Mouse (Mus musculus) spleen, embryonic (tissue): Measurements from ENCODE around the gene Cdc37l1.
"Not testable (repeated sequence)": the region's sequence is repeated elsewhere in the genome, so short reads cannot be mapped to it uniquely, and the experiment has no call there.

Source experiments
- CTCF ChIA-PET: fragments of 350-600 bp; sonication (Branson Sonifier 250); formaldehyde crosslinking; loops from one replicate; lab custom pipeline; 2022; lab: Charles Lee

Gene Cdc37l1

GRCm38 (mm10) chr19:28990194-28990589 is at the start of gene Cdc37l1:
Gene Cdc37l1, plus strand, starts transcription at chr19:28990352.
- CTCF ChIA-PET: interaction anchor here (0.9 kb wide), 1 partner anchor 58 kb away, joined by 3 read pairs; the partner anchor contains the start of gene Ak3

GRCm38 (mm10) chr19:28941271-28941670 is 48.9 kb upstream of the Cdc37l1 start:
- CTCF ChIA-PET: no interaction called here

- CTCF ChIA-PET: no interaction called here
These were observed 43.4 kb upstream of the Cdc37l1 start for GRCm38 (mm10) chr19:28946782-28947181.

- CTCF ChIA-PET: no interaction called here
These were observed 42.8 kb upstream of the Cdc37l1 start for GRCm38 (mm10) chr19:28947311-28947710.

- CTCF ChIA-PET: no interaction called here
These were observed 38.9 kb upstream of the Cdc37l1 start for GRCm38 (mm10) chr19:28951251-28951650.

GRCm38 (mm10) chr19:28963113-28963512 is 27.0 kb upstream of the Cdc37l1 start:
- CTCF ChIA-PET: no interaction called here

- CTCF ChIA-PET: no interaction called here
These were observed 26.7 kb upstream of the Cdc37l1 start for GRCm38 (mm10) chr19:28963513-28963841.

- CTCF ChIA-PET: no interaction called here
These were observed 26.2 kb upstream of the Cdc37l1 start, which contains the start of gene Plpp6 for GRCm38 (mm10) chr19:28963842-28964551. Gene Plpp6, plus strand, starts transcription at chr19:28963953.

- CTCF ChIA-PET: no interaction called here
These were observed 25.6 kb upstream of the Cdc37l1 start for GRCm38 (mm10) chr19:28964552-28964903.

- CTCF ChIA-PET: no interaction called here
These were observed 22.5 kb upstream of the Cdc37l1 start, which contains the start of gene 4430402I18Rik for GRCm38 (mm10) chr19:28967652-28968051. Gene 4430402I18Rik, minus strand, starts transcription at chr19:28967800.

- CTCF ChIA-PET: no interaction called here
These were observed 22.0 kb upstream of the Cdc37l1 start for GRCm38 (mm10) chr19:28968178-28968577.

GRCm38 (mm10) chr19:28969231-28969630 is 20.9 kb upstream of the Cdc37l1 start:
- CTCF ChIA-PET: no interaction called here

GRCm38 (mm10) chr19:28970251-28970650 is 19.9 kb upstream of the Cdc37l1 start:
- CTCF ChIA-PET: no interaction called here

GRCm38 (mm10) chr19:28974862-28975611 is 15.1 kb upstream of the Cdc37l1 start:
- CTCF ChIA-PET: interaction anchor here (0.6 kb wide), 1 partner anchor 9 kb away, joined by 3 read pairs; no protein-coding TSS in a partner anchor

- CTCF ChIA-PET: no interaction called here
These were observed 7.5 kb upstream of the Cdc37l1 start for GRCm38 (mm10) chr19:28982617-28983016.

- CTCF ChIA-PET: interaction anchor here (0.9 kb wide), 1 partner anchor 58 kb away, joined by 3 read pairs; the partner anchor contains the start of gene Ak3
These were observed 637 bp upstream of the Cdc37l1 start for GRCm38 (mm10) chr19:28989515-28989914.

GRCm38 (mm10) chr19:28990590-28991221 is 554 bp downstream of the Cdc37l1 start:
- CTCF ChIA-PET: interaction anchor here (0.9 kb wide), 1 partner anchor 57 kb away, joined by 3 read pairs; the partner anchor contains the start of gene Ak3

GRCm38 (mm10) chr19:28991391-28991790 is 1.2 kb downstream of the Cdc37l1 start:
- CTCF ChIA-PET: no interaction called here

GRCm38 (mm10) chr19:28994870-28995269 is 4.7 kb downstream of the Cdc37l1 start:
- CTCF ChIA-PET: no interaction called here

- CTCF ChIA-PET: no interaction called here
These were observed 5.2 kb downstream of the Cdc37l1 start for GRCm38 (mm10) chr19:28995366-28995765.

GRCm38 (mm10) chr19:28997976-28998630 is 8.0 kb downstream of the Cdc37l1 start:
- CTCF ChIA-PET: interaction anchor here (0.6 kb wide), 1 partner anchor 330 kb away, joined by 3 read pairs; no protein-coding TSS in a partner anchor

GRCm38 (mm10) chr19:29000321-29000720 is 10.2 kb downstream of the Cdc37l1 start:
- CTCF ChIA-PET: not testable (repeated sequence)
